Mouse (Mus musculus): Measurements from ENCODE around the gene Bcat1.

GRCm38 (mm10) chr6:145037626-145038025, 38.4 kb downstream of the Bcat1 start:
- TF ChIP-seq E2F4 (IDR thresholded peaks at IDR 0.05; ENCODE audit: insufficient read depth) (no peak), TCF3 (IDR thresholded peaks at IDR 0.05; ENCODE audit: insufficient read length, low read depth) (no peak), MAX (IDR thresholded peaks at IDR 0.05; ENCODE audit: low read depth) (no peak)

Data from myocyte (in vitro differentiated cells).